Mouse (Mus musculus): Measurements from ENCODE around the gene Ngp. TPM values are rescaled to one million over a fixed set of nuclear protein-coding genes. Genes with fewer than 3 reads are reported as not detected.
A peak's percentile ranks its signal among the peaks of the same experiment; 100 is the strongest.

Gene Ngp
- total RNA-seq, 2 experiments from 2014 or later = not detected

- DNase-seq = no peak
Observed at GRCm38 (mm10) chr9:110436041-110436440, 16.5 kb downstream of the Ngp start.

- DNase-seq = no peak
Observed at GRCm38 (mm10) chr9:110440049-110440448, 20.5 kb downstream of the Ngp start.

DNA sequence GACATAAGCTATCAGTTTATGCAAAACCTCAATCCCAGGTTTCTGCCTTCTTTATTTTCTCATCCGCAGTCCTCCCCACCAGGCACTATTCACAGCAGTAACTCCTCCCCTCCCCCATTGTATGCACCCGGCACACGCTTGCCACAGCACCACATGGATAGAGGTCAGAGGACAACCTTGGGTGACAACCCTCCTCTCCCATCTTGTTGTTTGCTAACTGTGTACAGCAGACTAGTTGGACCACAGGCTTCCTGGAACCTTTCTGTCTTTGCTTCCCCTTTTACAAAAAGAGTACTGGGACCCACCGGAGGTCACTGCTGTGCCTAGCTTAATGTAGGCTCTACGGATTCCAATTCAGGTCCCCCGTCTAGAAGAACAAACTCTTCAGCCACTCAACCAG, 21.0 kb downstream of the Ngp start:
- DNase-seq = no peak

- DNase-seq = no peak
Observed at GRCm38 (mm10) chr9:110448356-110448755, 28.8 kb downstream of the Ngp start.

DNA sequence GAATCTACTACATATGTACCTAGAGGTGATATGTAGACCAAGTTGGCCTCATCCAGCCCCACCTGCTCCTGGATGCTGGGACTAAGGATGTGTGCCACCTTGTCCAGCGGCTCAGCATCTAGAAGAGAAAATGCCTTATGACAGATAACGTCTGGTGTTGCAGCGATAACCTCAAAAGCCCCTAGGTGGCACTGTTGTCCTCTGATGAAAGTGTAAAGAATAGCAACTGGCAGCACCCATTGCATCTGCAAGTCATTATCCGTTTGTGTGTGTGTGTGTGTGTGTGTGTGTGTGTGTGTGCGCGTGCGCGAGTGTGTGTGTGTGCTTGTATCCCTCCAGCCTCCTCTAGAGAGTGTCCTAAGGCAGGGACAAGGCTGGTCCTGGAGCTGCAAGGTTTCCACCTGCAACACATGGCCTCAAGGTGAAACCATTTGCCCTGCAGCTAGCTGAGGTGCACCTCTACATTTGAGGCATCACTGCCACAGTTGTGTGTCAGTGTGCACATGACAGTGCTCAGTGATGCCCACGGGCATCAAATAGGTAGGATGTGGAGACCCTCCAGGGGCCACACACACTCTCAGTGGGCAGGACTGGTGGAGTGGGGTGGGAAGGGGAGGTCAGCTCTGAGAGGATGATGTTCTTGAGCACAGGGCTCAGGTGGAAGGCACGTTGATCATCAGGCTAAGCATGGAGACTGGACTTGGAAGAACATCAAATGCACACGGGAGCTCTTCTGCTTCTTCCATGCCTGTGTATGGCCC, 29.5 kb downstream of the Ngp start:
- DNase-seq = peak; percentile 64 to 79

- DNase-seq = no peak
Observed at GRCm38 (mm10) chr9:110452523-110452922, 33.0 kb downstream of the Ngp start.

- DNase-seq = no peak
Observed at GRCm38 (mm10) chr9:110457926-110458325, 38.4 kb downstream of the Ngp start.

DNA sequence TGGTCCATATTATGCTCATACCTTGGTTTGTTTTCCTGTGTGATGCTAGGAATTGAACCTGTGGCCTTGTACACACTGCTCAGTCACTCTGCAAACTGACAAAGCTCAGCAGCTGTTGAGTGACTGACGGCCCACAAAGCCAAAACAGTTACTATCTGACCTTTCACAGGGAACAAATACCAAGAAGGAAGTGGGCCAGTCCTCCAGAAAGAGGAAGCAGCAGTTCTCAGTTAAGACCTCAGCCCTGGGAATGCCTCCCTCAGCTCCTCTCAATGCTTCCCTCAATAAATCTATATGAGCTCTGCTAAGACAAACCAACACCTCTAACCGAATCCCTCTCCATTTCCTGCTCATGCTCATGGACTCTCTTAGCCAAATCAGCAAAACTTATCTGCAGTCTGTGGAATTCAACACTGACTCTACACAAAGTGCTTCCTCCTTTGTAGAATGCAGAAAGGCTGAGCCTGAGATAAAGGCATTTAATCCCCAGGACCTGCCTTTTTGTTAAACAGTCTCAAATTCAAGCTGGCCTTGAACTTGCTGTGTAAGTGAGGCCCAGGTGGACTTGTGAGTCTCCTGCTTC, 39.7 kb downstream of the Ngp start:
- no peak for DNase-seq

GRCm38 (mm10) chr9:110460884-110461815, 41.6 kb downstream of the Ngp start:
- no peak for DNase-seq

DNA sequence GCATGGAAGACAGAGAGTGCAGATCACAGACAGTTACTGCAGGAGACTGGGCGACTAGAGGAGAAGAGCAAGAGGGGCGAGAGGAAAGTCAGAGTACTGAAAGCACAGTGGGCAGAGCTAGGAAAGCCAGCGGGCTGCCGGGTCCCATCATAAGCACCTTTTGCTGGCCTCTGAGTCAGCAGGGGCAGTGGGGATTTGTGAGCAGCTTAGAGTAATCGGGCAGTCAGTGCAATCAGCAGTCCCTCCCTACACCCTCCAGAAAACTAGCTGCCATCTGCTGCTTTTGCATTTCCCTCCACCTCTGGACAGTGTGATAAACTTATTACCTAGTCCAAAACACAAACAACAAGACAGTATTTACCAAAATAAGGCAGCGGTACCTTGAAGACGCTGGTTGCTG, 42.8 kb downstream of the Ngp start:
- DNase-seq = no peak

- DNase-seq = no peak
Observed at GRCm38 (mm10) chr9:110463983-110464591, 44.5 kb downstream of the Ngp start.

- no peak for DNase-seq
Observed at GRCm38 (mm10) chr9:110465336-110465735, 45.8 kb downstream of the Ngp start.

DNA sequence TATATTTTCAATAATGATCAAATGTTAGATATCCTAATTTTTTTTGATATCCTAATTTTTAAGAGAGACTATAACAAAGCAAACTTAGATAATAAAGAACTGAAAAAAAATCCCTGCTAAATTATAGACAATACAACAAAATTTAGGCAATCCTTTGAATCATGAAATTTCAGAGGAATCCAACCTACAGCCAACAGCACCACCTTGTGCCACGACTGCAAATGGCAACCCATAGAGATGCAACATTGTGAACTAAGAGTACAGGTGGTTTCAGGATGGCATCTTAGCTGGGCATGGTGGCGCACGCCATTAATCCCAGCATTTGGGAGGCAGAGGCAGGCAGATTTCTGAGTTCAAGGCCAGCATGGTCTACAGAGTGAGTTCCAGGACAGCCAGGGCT, 46.6 kb downstream of the Ngp start:
- peak in 1 of 2 experiments; percentile 10 for DNase-seq

Other genes starting within 250 kb of the Ngp start
- gene Cspg5, start 176.0 kb upstream of the Ngp start, total RNA-seq (2021) = 10 to 100 TPM; 22.6 to 22.8 TPM
- gene Elp6, start 114.6 kb upstream of the Ngp start, total RNA-seq (2021) = 1 to 10 TPM; 8.0 to 9.8 TPM
- 100 to 1,000 TPM in 1 of 2 experiments, 10 to 100 TPM in 1; 85.4 to 106 TPM for gene Scap, start 86.5 kb upstream of the Ngp start, total RNA-seq (2021)
- 10 to 100 TPM; 50.5 to 82.0 TPM for gene Ptpn23, start 11.5 kb upstream of the Ngp start, total RNA-seq (2021)
- gene Klhl18, start 56.9 kb downstream of the Ngp start, total RNA-seq (2021) = 10 to 100 TPM in 1 of 2 experiments, 1 to 10 TPM in 1; 9.9 to 13.0 TPM
- 1 to 10 TPM in 1 of 2 experiments, under 1 TPM in 1; 0.69 to 1.0 TPM for gene Kif9, start 57.2 kb downstream of the Ngp start, total RNA-seq (2021)
- 10 to 100 TPM; 66.1 to 71.4 TPM for gene Setd2, start 112.8 kb downstream of the Ngp start, total RNA-seq (2021)
- gene Nradd, start 204.7 kb downstream of the Ngp start, total RNA-seq (2021) = 10 to 100 TPM in 1 of 2 experiments, 1 to 10 TPM in 1; 9.0 to 15.4 TPM
- 1 to 10 TPM; 7.2 to 8.1 TPM for gene Nbeal2, start 234.4 kb downstream of the Ngp start, total RNA-seq (2021)
- gene Ccdc12, start 236.8 kb downstream of the Ngp start, total RNA-seq (2021) = 10 to 100 TPM; 61.3 to 64.7 TPM

All from adrenal gland, postnatal 36 days (tissue).